Mouse (Mus musculus): ENCODE measurements around the gene Trmt44.

- no peak for TF ChIP-seq CTCF (IDR thresholded peaks at IDR 0.05; ENCODE audit: borderline replicate concordance, insufficient read depth, low read depth, low read length)
- no peak for TF ChIP-seq POLR2A (IDR thresholded peaks at IDR 0.05; ENCODE audit: borderline replicate concordance, insufficient read depth, low read length)
These were observed 16.6 kb upstream of the Trmt44 start for GRCm38 (mm10) chr5:35591497-35591896.

All from cerebellum, adult 2 months (tissue).